Comparison of ENCODE assay signal across 8 mouse cellular contexts in genomic region chr13:19619216-19619927, GRCm38 (mm10). TPM values are rescaled to one million over a fixed set of nuclear protein-coding genes. Genes with fewer than 3 reads are reported as not detected.
DNase-seq lines count a peak whose midpoint lies in the region; ATAC-seq and TF ChIP-seq lines count a peak whose summit lies in the region.

TSS of gene Epdr1 (minus strand) at chr13:19619927.

- H3K27me3 ChIP-seq in C2C12 (ENCODE audit: control insufficient read depth, insufficient read depth, insufficient read length) = no peaks in the 10 kb centered on the region
- H3K27me3 ChIP-seq in heart, embryonic 12.5 days (replicated peaks) = peaks cover 11% of the 10 kb centered on the region
- peaks cover 12% of the 10 kb centered on the region for H3K27me3 ChIP-seq in kidney, embryonic 16.5 days (ENCODE audit: insufficient read depth, low read length)
- peaks cover 37% of the 10 kb centered on the region for H3K27me3 ChIP-seq in liver, embryonic 12.5 days (replicated peaks)

- ATAC-seq in erythroid progenitor cell, adult 5-6 weeks (replicated peaks; ENCODE audit: low FRiP score, poor library complexity, severe bottlenecking) = peak; percentile 76
- peak; percentile 68 for ATAC-seq in heart, embryonic 12.5 days (ENCODE audit: insufficient number of reproducible peaks, low FRiP score)
- peak; percentile 91 for ATAC-seq in kidney, embryonic 16.5 days (ENCODE audit: low FRiP score, low TSS enrichment)
- ATAC-seq in liver, embryonic 12.5 days = peak; percentile 75

- 0 out of 2 replicates have a peak, but pooled peaks cover 8% of the 10 kb centered on the region for H3K4me1 ChIP-seq in heart, embryonic 12.5 days (replicated peaks)
- 0 out of 2 replicates have a peak, but pooled peaks cover 7% of the 10 kb centered on the region for H3K4me1 ChIP-seq in kidney, embryonic 16.5 days (ENCODE audit: insufficient read depth, low read length)
- H3K4me1 ChIP-seq in liver, embryonic 12.5 days = peaks cover 33% of the 10 kb centered on the region

- H3K9ac ChIP-seq in heart, embryonic 12.5 days = peak within 1 kb of the TSS; percentile 88
- H3K9ac ChIP-seq in kidney, embryonic 16.5 days (replicated peaks; ENCODE audit: low read length) = peak within 1 kb of the TSS; percentile 82
- H3K9ac ChIP-seq in liver, embryonic 12.5 days = peak within 1 kb of the TSS; percentile 80

- peaks cover 38% of the 10 kb centered on the region for H3K79me2 ChIP-seq in C2C12 (ENCODE audit: control insufficient read depth, insufficient read depth)

- peak within 1 kb of the TSS; percentile 97 for H3ac ChIP-seq in C2C12 (ENCODE audit: control insufficient read depth, insufficient read length, low read depth)

- peak; percentile 51; the same call in 1 of the 2 replicates for TF ChIP-seq POLR2A in brain, embryonic 14.5 days (IDR thresholded peaks at IDR 0.05; ENCODE audit: borderline replicate concordance, extremely low read depth, insufficient read depth, insufficient read length, poor library complexity, severe bottlenecking)

- H3K9me3 ChIP-seq in heart, embryonic 12.5 days (replicated peaks) = no peaks in the 10 kb centered on the region
- H3K9me3 ChIP-seq in kidney, embryonic 16.5 days (ENCODE audit: low read length) = no peaks in the 10 kb centered on the region
- H3K9me3 ChIP-seq in liver, embryonic 12.5 days (replicated peaks) = no peaks in the 10 kb centered on the region

- peak; percentile 34 for TF ChIP-seq CTCF in C2C12 (IDR thresholded peaks at IDR 0.05; ENCODE audit: control insufficient read depth, insufficient read depth, insufficient read length)
- peak; percentile 76 for TF ChIP-seq CTCF in brain, embryonic 14.5 days (IDR thresholded peaks at IDR 0.05; ENCODE audit: borderline replicate concordance, extremely low read depth, insufficient read depth, insufficient read length)

- H3K4me2 ChIP-seq in heart, embryonic 12.5 days = peak within 1 kb of the TSS; percentile 82
- peak within 1 kb of the TSS; percentile 89 for H3K4me2 ChIP-seq in kidney, embryonic 16.5 days (replicated peaks; ENCODE audit: low read depth, low read length)
- peak within 1 kb of the TSS; percentile 93 for H3K4me2 ChIP-seq in liver, embryonic 12.5 days

- H3K79me3 ChIP-seq in C2C12 (ENCODE audit: low read depth) = peaks cover 15% of the 10 kb centered on the region

- under 1% methylated on average over 46 of the region's 46 CpGs for WGBS in heart, embryonic 12.5 days
- under 1% methylated on average over 45 of the region's 46 CpGs for whole genome bisulfite sequencing in kidney, embryonic 16.5 days
- under 1% methylated on average over 46 of the region's 46 CpGs for WGBS in liver, embryonic 12.5 days (ENCODE audit: insufficient replicate concordance)

- DNase-seq in brain, embryonic 14.5 days (ENCODE audit: low read depth) = peak; percentile 94
- DNase-seq in neural tube, embryonic 10.5 days (ENCODE audit: extremely low spot score, low spot score) = peak; percentile 85
- DNase-seq in telencephalon, adult 2 months (ENCODE audit: low read depth, low spot score) = peak; percentile 63

- H3K36me3 ChIP-seq in C2C12 (ENCODE audit: control insufficient read depth, insufficient read depth) = no peaks in the 10 kb centered on the region
- no peaks in the 10 kb centered on the region for H3K36me3 ChIP-seq in heart, embryonic 12.5 days
- H3K36me3 ChIP-seq in kidney, embryonic 16.5 days (ENCODE audit: insufficient read depth, low read length) = no peaks in the 10 kb centered on the region
- H3K36me3 ChIP-seq in liver, embryonic 12.5 days = no peaks in the 10 kb centered on the region

- peak within 1 kb of the TSS; percentile 56 for H3K4me3 ChIP-seq in C2C12 (ENCODE audit: insufficient read depth, poor library complexity, severe bottlenecking)
- H3K4me3 ChIP-seq in heart, embryonic 12.5 days = peak within 1 kb of the TSS; percentile 69
- H3K4me3 ChIP-seq in kidney, embryonic 16.5 days (ENCODE audit: low read length) = peak within 1 kb of the TSS; percentile 65
- peak within 1 kb of the TSS; percentile 73 for H3K4me3 ChIP-seq in liver, embryonic 12.5 days

- H3K27ac ChIP-seq in heart, embryonic 12.5 days (ENCODE audit: poor library complexity, severe bottlenecking) = peak within 1 kb of the TSS; percentile 46
- peak within 1 kb of the TSS; percentile 52 for H3K27ac ChIP-seq in kidney, embryonic 16.5 days (ENCODE audit: low read length)
- peak within 1 kb of the TSS; percentile 66 for H3K27ac ChIP-seq in liver, embryonic 12.5 days

TF ChIP-seq in C2C12, 6 proteins besides CTCF, POLR2A, EP300 and RAD21:
- TF ChIP-seq MYOG (IDR thresholded peaks at IDR 0.05; ENCODE audit: control insufficient read depth, extremely low read depth, insufficient read length) = no peak
- TF ChIP-seq MAX (IDR thresholded peaks at IDR 0.05) = peak; percentile 34

RNA-seq across cellular contexts. Expression of gene Epdr1, which starts in this region (rescaled TPM):
- 30.6 TPM for polyA plus RNA-seq in C2C12 (2012; fragmentation: generic; extraction: Trizol)
- polyA plus RNA-seq in brain, embryonic 14.5 days (2012; rRNA removed) = 15.5 and 19.3 TPM in 2 replicates
- total RNA-seq in erythroid progenitor cell, adult 5-6 weeks (2015; ENCODE audit: low replicate concordance) = 10.8 and 17.6 TPM in 2 replicates
- 8.0 and 16.9 TPM in 2 replicates for total RNA-seq in erythroid progenitor cell, adult 5-6 weeks (2017; ENCODE audit: low replicate concordance)
- polyA plus RNA-seq in heart, embryonic 12.5 days (2016; fragmentation: Nextera tagmentation; extraction: Ambion mirVana) = 38.0 and 41.7 TPM in 2 replicates
- polyA plus RNA-seq in kidney, embryonic 16.5 days (2015; fragmentation: Nextera tagmentation; extraction: Ambion mirVana) = 24.3 and 26.2 TPM in 2 replicates
- 22.3 and 23.2 TPM in 2 replicates for polyA plus RNA-seq in liver, embryonic 12.5 days (2016; fragmentation: Nextera tagmentation; extraction: Ambion mirVana)

Comparison
In these comparisons a context has a peak if more than half of its experiments do, and no peak if none do; other contexts are left out.
1. Peak in every context shown above with its lines: DNase-seq, ATAC-seq, H3K4me3 ChIP-seq and H3K27ac ChIP-seq.